Mouse (Mus musculus) mouse embryonic stem cell (cell line): ENCODE data around the gene Nupr1l.

Experiments
- in situ Hi-C, 2 experiments: fragments of 300-500 bp; cut with MboI; formaldehyde crosslinking; loops; 1 replicate in 1 of 2; 3 replicates in 1 of 2; pipeline ENCODE4 v1.14.3; 2019 to 2020; ENCODE audit warnings: low sequenced_read_pairs in 2 of 2, low pct_unique_long_range_greater_than_20kb in 1 of 2, mixed read lengths in 1 of 2; ENCODE audit not compliant: unreplicated experiment in 1 of 2

Nupr1l gene

DNA sequence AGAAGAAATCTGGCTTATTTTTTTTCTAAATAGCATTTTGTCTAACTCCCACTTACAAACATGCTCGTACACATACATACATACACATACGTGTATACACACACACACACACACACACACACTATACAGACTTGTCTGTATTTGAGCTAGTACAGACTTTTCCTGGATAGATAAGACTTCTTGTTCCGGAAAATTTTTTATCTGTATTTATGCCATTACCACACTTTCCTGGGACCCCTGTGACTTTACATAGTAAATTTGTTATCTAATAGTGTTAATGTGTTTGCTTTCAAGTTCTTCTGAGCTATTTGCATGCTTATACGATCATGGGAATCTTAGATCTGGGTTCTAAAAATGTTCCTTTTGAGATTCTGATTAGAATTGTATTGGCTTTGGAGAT lies 43.8 kb downstream of the Nupr1l start:
- in situ Hi-C loops: no loop called here

DNA sequence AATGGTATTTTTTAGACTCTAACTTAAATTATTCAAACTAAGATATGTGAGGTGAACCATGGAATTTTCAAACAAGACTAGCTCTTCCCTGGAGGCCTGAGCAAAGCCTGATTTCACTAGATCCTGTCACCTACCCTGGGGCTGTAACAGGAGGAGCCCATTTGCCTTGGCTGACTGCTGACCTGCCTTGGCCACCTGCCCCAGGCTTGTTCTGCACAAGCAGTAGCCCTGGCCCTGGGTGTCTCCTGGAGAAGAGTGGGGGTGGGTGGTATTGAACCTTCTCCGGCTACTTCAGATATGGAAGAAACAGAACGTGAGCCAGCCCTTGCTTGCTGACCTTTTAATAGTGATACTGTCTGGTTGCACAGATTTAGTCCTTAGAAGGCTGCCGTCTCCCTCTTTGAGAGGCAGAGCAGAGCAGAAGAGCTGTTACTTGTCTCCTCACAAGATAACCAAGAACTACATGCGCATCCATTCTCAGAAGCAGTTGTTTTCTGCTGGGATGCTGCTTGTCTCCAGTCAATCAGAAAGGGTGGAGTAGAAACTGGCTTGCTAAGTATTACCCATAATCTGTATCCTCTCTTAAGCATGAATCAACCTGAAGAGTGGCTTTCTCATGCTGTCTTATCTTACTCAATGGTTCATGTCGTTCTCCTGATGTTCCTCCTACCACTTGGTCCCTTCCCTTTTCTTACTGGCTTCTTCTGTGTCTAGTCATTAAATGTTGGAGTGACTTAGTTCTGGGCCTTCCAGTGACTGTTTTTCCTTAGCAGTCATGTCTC lies 46.3 kb downstream of the Nupr1l start:
- in situ Hi-C loops: no loop called here

DNA sequence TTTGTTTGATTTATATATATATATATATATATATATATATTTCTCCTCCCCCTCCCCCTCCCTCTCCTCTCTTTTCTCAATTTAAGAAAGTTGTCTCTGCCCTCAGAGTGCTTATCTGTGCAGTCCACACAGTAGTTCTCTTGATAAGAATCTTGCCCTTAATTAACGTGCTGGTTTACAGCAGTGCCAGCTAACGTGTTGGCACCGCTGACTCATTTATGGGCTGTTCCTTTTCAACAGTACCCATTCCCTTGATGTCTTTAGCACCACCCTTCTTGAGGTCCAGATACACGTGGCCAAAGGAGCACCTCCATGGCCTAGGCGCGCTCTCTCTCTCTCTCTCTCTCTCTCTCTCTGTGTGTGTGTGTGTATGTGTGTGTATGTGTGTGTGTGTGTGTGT lies 47.5 kb downstream of the Nupr1l start:
- in situ Hi-C loops: no loop called here

DNA sequence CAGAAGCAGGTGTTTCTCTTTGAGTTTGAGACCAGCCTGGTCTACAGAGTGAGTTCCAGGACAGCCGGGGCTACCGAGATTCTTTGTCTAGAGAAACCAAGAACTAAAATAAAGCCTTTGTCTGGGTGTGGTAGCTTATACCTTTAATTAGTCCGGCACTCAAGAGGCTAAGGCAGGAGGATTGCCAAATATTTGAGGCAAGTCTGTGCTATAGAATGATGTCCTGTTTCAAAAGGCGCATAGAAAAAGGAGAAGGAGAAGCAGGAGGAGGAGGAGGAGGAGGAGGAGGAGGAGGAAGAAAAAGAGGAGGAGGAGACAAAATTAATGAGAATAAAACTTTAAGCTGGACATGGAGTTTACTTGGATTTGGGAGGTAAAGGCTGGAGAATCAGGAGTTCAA lies 54.9 kb downstream of the Nupr1l start:
- in situ Hi-C loops: no loop called here
